Mouse (Mus musculus): ENCODE data around the gene Phldb2. TPM values are rescaled to one million over a fixed set of nuclear protein-coding genes. Genes with fewer than 3 reads are reported as not detected.

The Phldb2 gene
- total and polyA plus RNA-seq, 3 experiments, result 0.04 TPM; not detected in 2

DNA sequence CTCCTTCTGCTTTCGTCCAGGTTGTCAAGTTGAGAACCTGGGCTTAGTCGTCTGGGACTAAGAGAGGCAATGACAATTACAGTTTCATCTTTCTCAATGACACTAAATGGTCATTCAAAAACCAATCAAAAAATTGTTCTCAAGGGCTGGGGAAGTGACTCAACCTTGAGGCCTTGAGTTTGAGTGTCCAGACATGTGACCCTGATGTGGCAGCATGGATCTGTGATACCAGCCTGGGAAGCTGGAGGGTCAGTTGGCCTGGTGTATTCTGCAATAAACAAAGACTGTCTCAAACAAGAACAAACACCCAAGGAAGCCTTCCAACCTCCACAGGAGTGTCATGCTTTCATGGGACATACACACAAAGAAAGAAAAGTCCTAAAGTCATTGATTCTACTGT, 160.6 kb downstream of the Phldb2 start:
- in situ Hi-C loops (cut with MboI; ENCODE audit: low pct_ligation_motif_present, low pct_unique_long_range_greater_than_20kb, low sequenced_read_pairs) (no loop called here), dilution Hi-C loops (cut with MboI; ENCODE audit: extremely low pct_ligation_motif_present, extremely low pct_unique_long_range_greater_than_20kb, low sequenced_read_pairs) (no loop called here)
- H3K79me2 ChIP-seq (replicated peaks; ENCODE audit: control insufficient read depth, extremely low read depth, insufficient read depth, poor library complexity, severe bottlenecking), result no peaks in the 10 kb centered on the region
- H3K9ac ChIP-seq (ENCODE audit: insufficient read depth, low read depth), result no peak overlapping the region
- no peaks in the 10 kb centered on the region for H3K9me3 ChIP-seq (replicated peaks; ENCODE audit: low read length)
- no peak overlapping the region for H3K4me3 ChIP-seq (replicated peaks in 1 of 3; ENCODE audit: low read depth in 2 of 3, low read length in 2 of 3, poor library complexity in 1 of 3)
- 0 out of 4 replicates have a peak, but pooled peaks cover 0 to 2% of the 10 kb centered on the region in 2 experiments for H3K4me1 ChIP-seq (ENCODE audit: control insufficient read depth in 1 of 2, insufficient read depth in 2 of 2)
- H3K36me3 ChIP-seq (replicated peaks in 1 of 2; ENCODE audit: control insufficient read depth in 1 of 2, insufficient read depth in 1 of 2, low read length in 1 of 2), result no peaks in the 10 kb centered on the region
- DNase-seq (ENCODE audit: extremely low read depth), result no peak
- no peaks in the 10 kb centered on the region for H3K27me3 ChIP-seq (replicated peaks)
- H3K27ac ChIP-seq (ENCODE audit: insufficient read depth, low read depth), result no peak overlapping the region
- TF ChIP-seq POLR2A (IDR thresholded peaks at IDR 0.05; ENCODE audit: low read depth, low read length) (no peak), ZC3H11A (IDR thresholded peaks at IDR 0.05; ENCODE audit: low read depth, low read length) (no peak), ELF1 (IDR thresholded peaks at IDR 0.05; ENCODE audit: low read depth, low read length) (no peak), USF2 (conservative IDR thresholded peaks at IDR 0.05; ENCODE audit: low read depth, low read length) (no peak)
- H3K4me2 ChIP-seq (ENCODE audit: insufficient read depth, low read depth, poor library complexity, severe bottlenecking), result no peak overlapping the region

DNA sequence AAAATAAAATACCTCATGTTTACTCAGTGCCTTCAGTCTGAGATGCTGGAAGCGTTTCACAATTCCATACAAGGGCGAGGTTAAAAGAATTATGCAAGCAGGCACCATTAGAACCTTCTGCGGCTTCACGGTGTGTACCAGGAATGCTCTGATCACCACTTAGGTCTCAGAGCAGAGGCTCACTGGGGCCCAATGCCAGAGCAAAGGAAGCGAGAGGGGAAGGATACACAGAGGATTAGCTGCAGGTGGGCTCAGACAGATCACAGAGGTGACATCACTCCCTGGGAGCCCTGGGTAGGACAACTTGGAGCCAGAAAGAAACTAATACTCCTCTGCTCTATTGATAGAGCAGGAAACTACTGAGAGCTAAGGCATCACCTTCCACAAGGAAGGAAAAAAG, 162.1 kb downstream of the Phldb2 start:
- peaks cover 0 to 8% of the 10 kb centered on the region in 2 experiments; a peak in 1 of 4 replicates for H3K4me1 ChIP-seq (ENCODE audit: control insufficient read depth in 1 of 2, insufficient read depth in 2 of 2)
- no peak overlapping the region for H3K27ac ChIP-seq (ENCODE audit: insufficient read depth, low read depth)
- TF ChIP-seq RAD21 (IDR thresholded peaks at IDR 0.05; ENCODE audit: low read depth, low read length) (no peak), ZC3H11A (IDR thresholded peaks at IDR 0.05; ENCODE audit: low read depth, low read length) (no peak), MAFK (IDR thresholded peaks at IDR 0.05; ENCODE audit: insufficient replicate concordance, low read length) (no peak), ELF1 (IDR thresholded peaks at IDR 0.05; ENCODE audit: low read depth, low read length) (no peak), NELFE (IDR thresholded peaks at IDR 0.05; ENCODE audit: low read depth, low read length) (no peak), USF1 (IDR thresholded peaks at IDR 0.05; ENCODE audit: low read depth, low read length) (no peak), ZKSCAN1 (IDR thresholded peaks at IDR 0.05; ENCODE audit: borderline replicate concordance, low read depth, low read length) (no peak), IRF4 (IDR thresholded peaks at IDR 0.05; ENCODE audit: low read depth, low read length) (no peak), BHLHE40 (IDR thresholded peaks at IDR 0.05; ENCODE audit: low read depth, low read length) (no peak), TBP (conservative IDR thresholded peaks at IDR 0.05; ENCODE audit: low read depth, low read length) (no peak), CHD2 (IDR thresholded peaks at IDR 0.05; ENCODE audit: low read length) (no peak), CTCF (conservative IDR thresholded peaks at IDR 0.05 in 1 of 2, IDR thresholded peaks at IDR 0.05 in 1 of 2; ENCODE audit: low read depth in 2 of 2, low read length in 2 of 2) (no peak), ETS1 (conservative IDR thresholded peaks at IDR 0.05; ENCODE audit: low read depth, low read length) (no peak), MAZ (IDR thresholded peaks at IDR 0.05; ENCODE audit: low read depth, low read length) (no peak), KAT2A (IDR thresholded peaks at IDR 0.05; ENCODE audit: insufficient replicate concordance, low read length) (no peak), MYC (IDR thresholded peaks at IDR 0.05; ENCODE audit: low read depth, low read length) (no peak), PAX5 (IDR thresholded peaks at IDR 0.05; ENCODE audit: low read length) (no peak)
- DNase-seq (ENCODE audit: extremely low read depth), result no peak
- H3K36me3 ChIP-seq (replicated peaks in 1 of 2; ENCODE audit: control insufficient read depth in 1 of 2, insufficient read depth in 1 of 2, low read length in 1 of 2), result no peaks in the 10 kb centered on the region
- dilution Hi-C loops (cut with MboI; ENCODE audit: extremely low pct_ligation_motif_present, extremely low pct_unique_long_range_greater_than_20kb, low sequenced_read_pairs), result no loop called here
- no peak overlapping the region for H3K4me3 ChIP-seq (replicated peaks in 1 of 3; ENCODE audit: low read depth in 2 of 3, low read length in 2 of 3, poor library complexity in 1 of 3)
- H3K4me2 ChIP-seq (ENCODE audit: insufficient read depth, low read depth, poor library complexity, severe bottlenecking), result no peak overlapping the region
- no peaks in the 10 kb centered on the region for H3K27me3 ChIP-seq (replicated peaks)
- in situ Hi-C loops (cut with MboI; ENCODE audit: low pct_ligation_motif_present, low pct_unique_long_range_greater_than_20kb, low sequenced_read_pairs), result no loop called here
- no peaks in the 10 kb centered on the region for H3K79me2 ChIP-seq (replicated peaks; ENCODE audit: control insufficient read depth, extremely low read depth, insufficient read depth, poor library complexity, severe bottlenecking)
- no peaks in the 10 kb centered on the region for H3K9me3 ChIP-seq (replicated peaks; ENCODE audit: low read length)
- H3K9ac ChIP-seq (ENCODE audit: insufficient read depth, low read depth), result no peak overlapping the region
